Mouse (Mus musculus): ENCODE results near the gene Kmt2c. TPM values are rescaled to one million over a fixed set of nuclear protein-coding genes. Genes with fewer than 3 reads are reported as not detected.
"Not testable (repeated sequence)": the region's sequence is repeated elsewhere in the genome, so short reads cannot be mapped to it uniquely, and the experiment has no call there.

Gene Kmt2c
- total and polyA plus RNA-seq, 2 experiments from 2014 or later, result 11.3 to 58.9 TPM

DNA sequence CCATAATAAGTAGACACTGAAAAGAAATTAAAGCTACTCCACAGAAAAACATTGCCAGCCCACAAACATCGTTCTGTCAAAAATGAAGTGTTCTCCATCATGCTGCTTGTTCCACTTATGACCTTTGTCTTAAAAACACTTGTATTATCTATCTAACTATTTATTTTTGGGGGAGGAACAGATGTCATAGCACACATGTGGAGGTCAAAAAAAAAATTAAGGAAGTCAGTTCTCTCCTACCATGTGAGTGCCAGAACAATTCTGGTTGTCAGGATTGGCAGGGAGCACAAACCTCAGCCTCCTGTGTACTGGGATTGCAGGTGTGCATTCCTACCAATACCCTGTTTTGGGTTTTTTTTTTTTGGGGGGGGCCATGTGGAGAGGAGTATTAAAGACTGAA, 36.6 kb downstream of the Kmt2c start:
- no peak overlapping the region for H3K4me3 ChIP-seq (ENCODE audit: low read depth, low read length)
- TF ChIP-seq CTCF (IDR thresholded peaks at IDR 0.05; ENCODE audit: low read depth), result no peak
- no peak overlapping the region for H3K4me2 ChIP-seq (ENCODE audit: low read depth)
- no peaks in the 10 kb centered on the region for H3K9me3 ChIP-seq (ENCODE audit: low read length)
- no peaks in the 10 kb centered on the region for H3K4me1 ChIP-seq (ENCODE audit: insufficient read depth)
- ATAC-seq (no peak), DNase-seq (no peak)
- no peak overlapping the region for H3K27ac ChIP-seq (ENCODE audit: low read depth, low read length)
- no peaks in the 10 kb centered on the region for H3K36me3 ChIP-seq (ENCODE audit: insufficient read depth)
- no peak overlapping the region for H3K9ac ChIP-seq
- H3K27me3 ChIP-seq (ENCODE audit: insufficient read depth, low read length), result no peaks in the 10 kb centered on the region
- 80% methylated on average over 1 of the region's 1 CpGs for WGBS

DNA sequence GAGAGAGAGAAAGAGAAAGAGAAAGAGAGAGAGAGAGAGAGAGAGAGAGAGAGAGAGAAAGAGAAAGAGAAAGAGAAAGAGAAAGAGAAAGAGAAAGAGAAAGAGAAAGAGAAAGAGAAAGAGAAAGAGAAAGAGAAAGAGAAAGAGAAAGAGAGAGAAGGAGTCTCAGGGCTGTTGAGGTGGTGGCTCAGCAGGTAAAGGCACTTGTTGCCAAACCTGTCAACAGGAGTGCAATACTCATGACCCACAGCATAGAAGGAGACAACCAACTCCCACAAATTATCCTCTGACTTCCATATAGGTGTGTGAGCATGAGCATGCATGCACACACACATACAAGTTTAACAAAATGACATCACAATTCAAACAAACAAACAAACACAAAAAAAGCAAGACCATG, 43.2 kb downstream of the Kmt2c start:
- H3K4me2 ChIP-seq (ENCODE audit: low read depth); H3K9me3 ChIP-seq (ENCODE audit: low read length); H3K4me1 ChIP-seq (ENCODE audit: insufficient read depth); H3K27ac ChIP-seq (ENCODE audit: low read depth, low read length); H3K36me3 ChIP-seq (ENCODE audit: insufficient read depth); H3K27me3 ChIP-seq (ENCODE audit: insufficient read depth, low read length); DNase-seq; ATAC-seq; H3K9ac ChIP-seq; H3K4me3 ChIP-seq (ENCODE audit: low read depth, low read length): not testable (repeated sequence)

DNA sequence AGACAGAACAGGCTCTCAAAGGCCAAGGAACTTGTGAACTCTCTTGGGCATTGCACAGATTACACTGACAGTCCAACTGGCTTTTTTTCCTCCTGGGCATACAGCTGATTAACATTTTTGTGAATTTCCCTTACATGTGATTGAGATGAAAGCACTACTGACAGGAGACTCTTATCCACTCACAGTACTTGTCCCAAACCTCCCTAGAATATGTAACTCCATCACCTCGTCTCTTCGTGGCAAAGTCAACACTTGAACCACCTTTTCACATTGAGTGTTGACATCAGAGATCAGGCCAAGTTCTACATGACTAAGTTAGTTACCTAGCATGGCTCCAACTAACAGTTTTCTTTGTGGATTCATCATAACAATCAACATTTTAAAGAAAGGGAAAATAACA, 45.9 kb downstream of the Kmt2c start:
- Histone ChIP-seq H3K27ac (ENCODE audit: low read depth, low read length) (no peak overlapping the region), H3K27me3 (ENCODE audit: insufficient read depth, low read length) (no peaks in the 10 kb centered on the region), H3K4me2 (ENCODE audit: low read depth) (no peak overlapping the region), H3K9ac (no peak overlapping the region), H3K4me3 (ENCODE audit: low read depth, low read length) (no peak overlapping the region), H3K9me3 (ENCODE audit: low read length) (no peaks in the 10 kb centered on the region), H3K4me1 (ENCODE audit: insufficient read depth) (no peaks in the 10 kb centered on the region), H3K36me3 (ENCODE audit: insufficient read depth) (no peaks in the 10 kb centered on the region)
- WGBS, result 78% methylated on average over 2 of the region's 2 CpGs
- TF ChIP-seq CTCF (IDR thresholded peaks at IDR 0.05; ENCODE audit: low read depth), result no peak
- ATAC-seq (no peak), DNase-seq (no peak)

DNA sequence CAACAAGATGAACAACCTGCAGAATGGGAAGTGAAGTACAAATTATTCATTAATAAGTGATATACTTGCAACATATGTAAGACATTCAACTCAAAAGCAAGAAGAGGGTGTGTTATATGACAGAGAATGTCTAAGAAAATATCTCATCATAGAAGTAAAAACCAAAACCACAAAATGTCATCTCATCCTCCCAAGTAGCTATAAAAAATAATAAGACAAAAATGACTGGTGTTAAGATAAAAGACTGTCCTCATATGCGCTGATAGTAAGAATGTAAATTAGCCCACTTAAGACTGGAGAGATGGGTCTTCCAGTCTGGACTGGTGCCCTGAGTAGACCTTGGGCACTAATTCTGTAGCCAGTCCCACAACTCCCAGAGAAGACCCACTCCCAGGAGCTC, 61.1 kb downstream of the Kmt2c start:
- Histone ChIP-seq H3K9ac (no peak overlapping the region), H3K36me3 (ENCODE audit: insufficient read depth) (no peaks in the 10 kb centered on the region), H3K27me3 (ENCODE audit: insufficient read depth, low read length) (no peaks in the 10 kb centered on the region), H3K4me1 (ENCODE audit: insufficient read depth) (no peaks in the 10 kb centered on the region), H3K4me3 (ENCODE audit: low read depth, low read length) (no peak overlapping the region), H3K9me3 (ENCODE audit: low read length) (no peaks in the 10 kb centered on the region), H3K4me2 (ENCODE audit: low read depth) (no peak overlapping the region), H3K27ac (ENCODE audit: low read depth, low read length) (no peak overlapping the region)
- ATAC-seq, result no peak
- TF ChIP-seq CTCF (IDR thresholded peaks at IDR 0.05; ENCODE audit: low read depth), result no peak
- 92% methylated on average over 1 of the region's 1 CpGs for WGBS
- no peak for DNase-seq

DNA sequence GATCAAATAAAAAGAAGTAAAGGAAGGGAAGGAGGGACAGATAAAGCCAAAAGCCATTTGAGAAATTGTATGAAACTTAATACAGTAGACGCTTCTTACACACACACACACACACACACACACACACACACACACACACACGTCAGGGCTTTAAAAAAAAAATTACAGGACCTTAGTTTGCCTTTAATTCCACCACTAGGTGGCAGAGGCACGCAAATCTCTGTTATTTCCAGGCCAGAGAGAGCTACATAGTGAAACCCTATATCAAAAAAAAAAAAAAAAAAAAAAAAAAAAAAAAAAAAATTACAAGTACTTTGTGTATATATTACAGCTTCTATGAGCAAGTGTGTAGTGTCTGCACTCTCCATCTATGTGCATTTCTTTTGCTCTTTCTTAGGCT, 62.5 kb downstream of the Kmt2c start:
- Histone ChIP-seq H3K4me2 (ENCODE audit: low read depth) (no peak overlapping the region), H3K27me3 (ENCODE audit: insufficient read depth, low read length) (no peaks in the 10 kb centered on the region), H3K9me3 (ENCODE audit: low read length) (no peaks in the 10 kb centered on the region), H3K4me3 (ENCODE audit: low read depth, low read length) (no peak overlapping the region), H3K27ac (ENCODE audit: low read depth, low read length) (no peak overlapping the region), H3K4me1 (ENCODE audit: insufficient read depth) (no peaks in the 10 kb centered on the region), H3K9ac (no peak overlapping the region), H3K36me3 (ENCODE audit: insufficient read depth) (no peaks in the 10 kb centered on the region)
- DNase-seq (peak; percentile 74), ATAC-seq (peak; percentile 74)
- peak; percentile 68 for TF ChIP-seq CTCF (IDR thresholded peaks at IDR 0.05; ENCODE audit: low read depth)
- 13% methylated on average over 3 of the region's 3 CpGs for WGBS

DNA sequence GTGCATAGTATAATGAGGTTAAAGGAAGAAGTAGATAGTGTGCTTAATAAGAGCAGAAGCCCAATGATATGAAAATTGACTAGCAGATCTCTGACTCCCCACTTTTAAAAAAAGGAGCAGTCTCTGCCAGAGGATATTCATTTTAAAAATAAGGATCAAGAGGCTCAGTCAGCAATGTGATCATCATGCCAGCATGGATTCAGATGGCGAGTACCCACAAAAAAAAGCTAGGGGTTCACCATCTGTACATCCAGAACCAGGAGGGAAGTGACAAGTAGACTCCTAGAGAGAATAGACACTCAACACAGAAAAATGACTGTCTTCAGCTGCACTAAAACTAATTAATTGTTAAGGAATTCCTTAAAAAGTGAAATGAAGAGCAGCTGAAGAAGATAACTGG, 76.0 kb downstream of the Kmt2c start:
- no peaks in the 10 kb centered on the region for H3K9me3 ChIP-seq (ENCODE audit: low read length)
- H3K4me3 ChIP-seq (ENCODE audit: low read depth, low read length), result no peak overlapping the region
- H3K27ac ChIP-seq (ENCODE audit: low read depth, low read length), result no peak overlapping the region
- ATAC-seq (no peak), DNase-seq (no peak)
- no peak overlapping the region for H3K4me2 ChIP-seq (ENCODE audit: low read depth)
- WGBS, result 46% methylated on average over 1 of the region's 1 CpGs
- H3K36me3 ChIP-seq (ENCODE audit: insufficient read depth), result no peaks in the 10 kb centered on the region
- no peaks in the 10 kb centered on the region for H3K27me3 ChIP-seq (ENCODE audit: insufficient read depth, low read length)
- no peak for TF ChIP-seq CTCF (IDR thresholded peaks at IDR 0.05; ENCODE audit: low read depth)
- no peak overlapping the region for H3K9ac ChIP-seq
- no peaks in the 10 kb centered on the region for H3K4me1 ChIP-seq (ENCODE audit: insufficient read depth)

DNA sequence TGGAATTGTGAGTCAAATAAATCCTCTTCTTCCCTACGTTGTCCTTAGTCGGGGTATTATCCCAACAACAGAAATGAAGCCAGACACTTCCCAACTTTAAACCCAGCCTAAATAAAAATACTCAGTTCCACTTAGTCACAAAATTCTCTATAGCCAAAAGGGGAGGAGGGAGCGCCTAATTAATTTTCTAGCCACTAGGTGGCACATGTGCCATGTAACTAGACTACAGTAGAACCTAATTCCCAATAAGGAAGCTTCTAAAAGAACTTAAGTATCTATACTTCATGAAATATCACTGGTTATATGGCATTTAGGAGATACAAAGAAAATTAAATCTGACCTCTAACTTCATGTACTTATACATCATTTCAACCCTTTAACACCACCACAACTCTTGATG, 78.0 kb downstream of the Kmt2c start:
- DNase-seq (peak; percentile 77), ATAC-seq (peak; percentile 40; the same call in 1 of the 2 replicates)
- TF ChIP-seq CTCF (IDR thresholded peaks at IDR 0.05; ENCODE audit: low read depth), result peak; percentile 73
- H3K9me3 ChIP-seq (ENCODE audit: low read length), result no peaks in the 10 kb centered on the region
- H3K27ac ChIP-seq (ENCODE audit: low read depth, low read length), result no peak overlapping the region
- H3K4me1 ChIP-seq (ENCODE audit: insufficient read depth), result no peaks in the 10 kb centered on the region
- H3K9ac ChIP-seq, result no peak overlapping the region
- no peaks in the 10 kb centered on the region for H3K27me3 ChIP-seq (ENCODE audit: insufficient read depth, low read length)
- H3K4me3 ChIP-seq (ENCODE audit: low read depth, low read length), result no peak overlapping the region
- H3K36me3 ChIP-seq (ENCODE audit: insufficient read depth), result no peaks in the 10 kb centered on the region
- no peak overlapping the region for H3K4me2 ChIP-seq (ENCODE audit: low read depth)
- WGBS, result 44% methylated on average over 3 of the region's 3 CpGs

DNA sequence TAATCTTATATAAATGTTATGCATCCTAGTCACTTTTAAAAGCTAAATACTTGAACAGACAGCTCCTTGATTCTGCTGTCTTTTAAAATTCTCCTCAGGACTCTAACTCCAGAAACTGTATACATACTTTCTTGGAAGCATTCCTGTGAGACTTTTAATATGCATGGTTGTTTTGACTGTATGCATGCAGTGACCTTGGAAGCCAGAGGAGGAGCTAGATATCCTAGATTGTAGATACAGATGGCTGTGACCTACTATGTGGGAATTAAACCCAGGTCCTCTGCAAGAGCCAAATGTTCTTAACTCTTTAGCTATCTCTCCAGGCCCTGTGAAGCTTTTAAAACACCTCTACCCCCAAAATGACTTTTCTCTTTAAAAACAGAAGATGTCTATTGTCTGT, 83.2 kb downstream of the Kmt2c start:
- no peaks in the 10 kb centered on the region for H3K9me3 ChIP-seq (ENCODE audit: low read length)
- ATAC-seq (no peak), DNase-seq (no peak)
- TF ChIP-seq CTCF (IDR thresholded peaks at IDR 0.05; ENCODE audit: low read depth), result no peak
- no peak overlapping the region for H3K4me2 ChIP-seq (ENCODE audit: low read depth)
- H3K36me3 ChIP-seq (ENCODE audit: insufficient read depth), result no peaks in the 10 kb centered on the region
- H3K27me3 ChIP-seq (ENCODE audit: insufficient read depth, low read length), result no peaks in the 10 kb centered on the region
- H3K27ac ChIP-seq (ENCODE audit: low read depth, low read length), result no peak overlapping the region
- H3K9ac ChIP-seq, result no peak overlapping the region
- no peaks in the 10 kb centered on the region for H3K4me1 ChIP-seq (ENCODE audit: insufficient read depth)
- H3K4me3 ChIP-seq (ENCODE audit: low read depth, low read length), result no peak overlapping the region
